Mouse (Mus musculus) granulocyte monocyte progenitor cell, adult 5-6 weeks (primary cell): ENCODE measurements around the gene Ccdc88c. TPM values are rescaled to one million over a fixed set of nuclear protein-coding genes. Genes with fewer than 3 reads are reported as not detected.
A peak's percentile ranks its signal among the peaks of the same experiment; 100 is the strongest.

Experiments
- ATAC-seq: replicated peaks from 2 replicates; pipeline ENCODE4 v1.8.0; 2016; ENCODE audit warnings: mild to moderate bottlenecking, moderate TSS enrichment, inconsistent platforms; ENCODE audit not compliant: poor library complexity, severe bottlenecking
- total RNA-seq, 2 experiments: library from RNA; stranded (forward) in 1 of 2; stranded (reverse) in 1 of 2; fragments of 200-712, 200-1000 nt in 1 of 2; fragments of >200 nt in 1 of 2; fragmentation: Nextera tagmentation in 1 of 2; gene quantifications; 2 replicates each; pipeline ENCODE4 v1.2.3; 2014 to 2017

The Ccdc88c gene
- total RNA-seq, 2 experiments from 2014 or later = 70.3 to 92.0 TPM

DNA sequence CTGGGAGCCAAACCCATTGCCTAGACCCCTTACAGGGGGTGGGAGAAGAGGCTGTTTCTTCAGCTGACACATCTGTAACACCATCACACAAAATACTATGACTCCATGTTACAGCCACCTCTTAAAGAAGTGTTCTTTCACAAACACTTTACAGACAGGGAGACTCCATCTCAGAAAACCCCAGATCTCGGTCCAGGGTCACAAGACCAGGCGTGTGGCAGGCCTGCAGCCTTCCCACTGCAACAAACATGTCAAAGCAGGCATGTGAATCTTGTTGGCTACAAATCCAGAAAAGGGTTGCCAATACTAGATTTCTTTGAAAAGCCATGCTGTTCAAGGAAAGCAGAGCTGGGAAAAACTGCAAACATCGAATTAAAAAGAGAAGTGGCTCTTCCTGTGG lies 87.5 kb downstream of the Ccdc88c start:
- no peak for ATAC-seq

GRCm38 (mm10) chr12:100937441-100938360 lies 91.2 kb downstream of the Ccdc88c start:
- 0 out of 2 replicates have a peak, but pooled peaks have one; percentile 15 for ATAC-seq

- ATAC-seq = no peak
These were observed 92.1 kb downstream of the Ccdc88c start for GRCm38 (mm10) chr12:100936737-100937136.

- ATAC-seq = peak; percentile 84
These were observed 92.7 kb downstream of the Ccdc88c start for GRCm38 (mm10) chr12:100936116-100936515.

DNA sequence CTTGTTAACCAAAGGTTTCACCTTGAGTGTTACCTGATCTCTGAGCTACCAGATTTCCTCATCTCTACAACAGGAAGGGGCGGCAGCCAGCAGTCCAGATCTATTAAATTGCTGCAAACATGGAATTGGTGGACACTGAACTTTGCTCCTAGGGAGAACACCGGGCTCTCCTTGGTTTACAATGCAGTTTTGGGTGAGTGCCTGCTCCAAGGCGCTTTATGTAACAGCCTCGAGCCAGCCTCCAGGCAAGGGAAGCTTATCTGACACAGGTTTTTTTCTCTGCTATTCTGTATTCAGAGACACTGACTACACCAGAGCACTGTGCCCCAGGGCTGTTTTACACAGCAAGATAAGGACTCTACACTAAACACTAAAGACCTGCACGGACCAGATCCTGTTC lies 94.1 kb downstream of the Ccdc88c start:
- ATAC-seq = no peak

GRCm38 (mm10) chr12:100931653-100932052 lies 97.2 kb downstream of the Ccdc88c start:
- no peak for ATAC-seq

DNA sequence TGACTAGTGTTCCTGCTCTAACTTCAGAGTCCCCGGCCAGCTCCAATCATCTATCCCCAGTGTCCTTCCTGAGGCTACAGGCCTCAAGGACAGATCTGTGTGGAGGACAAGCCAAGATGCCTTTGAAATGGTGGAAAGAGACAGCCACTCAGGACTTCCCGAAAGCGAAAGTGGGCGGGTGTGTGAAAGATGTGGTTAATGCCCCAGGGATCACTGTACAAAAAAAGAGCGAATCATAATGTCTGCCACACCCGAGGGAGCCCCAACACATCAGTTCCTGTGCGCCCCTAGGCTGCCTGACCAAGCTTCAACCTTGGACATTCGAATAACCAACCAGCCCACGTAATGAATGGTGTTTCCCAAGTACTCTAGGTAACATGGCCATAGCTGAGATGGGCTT lies 100.6 kb downstream of the Ccdc88c start:
- no peak for ATAC-seq

GRCm38 (mm10) chr12:100925644-100926619 lies 102.9 kb downstream of the Ccdc88c start:
- peak; percentile 38 for ATAC-seq

- ATAC-seq = peak; percentile 81
These were observed 104.1 kb downstream of the Ccdc88c start for GRCm38 (mm10) chr12:100924646-100925339.

GRCm38 (mm10) chr12:100910731-100911130 lies 118.1 kb downstream of the Ccdc88c start:
- ATAC-seq = no peak

- no peak for ATAC-seq
These were observed 119.1 kb downstream of the Ccdc88c start for GRCm38 (mm10) chr12:100909765-100910164.

GRCm38 (mm10) chr12:100908298-100909034 lies 120.4 kb downstream of the Ccdc88c start:
- ATAC-seq = peak; percentile 41

- ATAC-seq = peak; percentile 57
These were observed 121.1 kb downstream of the Ccdc88c start, which contains the start of gene Gpr68 for GRCm38 (mm10) chr12:100907598-100908297. Gpr68 (minus strand) TSS chr12:100908198.

DNA sequence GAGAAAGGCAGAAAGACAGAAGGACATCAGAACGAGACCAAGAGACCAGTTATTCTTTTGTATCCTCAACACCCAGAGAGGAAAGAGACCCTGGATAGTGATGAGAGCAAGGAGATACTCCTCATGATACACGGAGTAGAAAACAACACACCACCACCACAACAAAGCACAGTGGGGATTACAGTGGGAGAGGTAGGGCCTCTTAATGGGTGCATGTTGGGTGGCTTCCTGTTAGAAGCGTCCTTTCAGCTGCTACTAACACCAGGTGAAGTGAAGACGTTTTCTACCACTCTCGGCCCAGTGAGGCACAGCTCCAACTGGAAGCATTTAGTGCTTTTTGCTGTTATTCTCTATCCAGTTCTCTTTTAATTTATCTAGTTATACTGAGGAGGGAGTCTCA lies 122.0 kb downstream of the Ccdc88c start:
- no peak for ATAC-seq

- ATAC-seq = no peak
These were observed 125.1 kb downstream of the Ccdc88c start for GRCm38 (mm10) chr12:100903761-100904160.

DNA sequence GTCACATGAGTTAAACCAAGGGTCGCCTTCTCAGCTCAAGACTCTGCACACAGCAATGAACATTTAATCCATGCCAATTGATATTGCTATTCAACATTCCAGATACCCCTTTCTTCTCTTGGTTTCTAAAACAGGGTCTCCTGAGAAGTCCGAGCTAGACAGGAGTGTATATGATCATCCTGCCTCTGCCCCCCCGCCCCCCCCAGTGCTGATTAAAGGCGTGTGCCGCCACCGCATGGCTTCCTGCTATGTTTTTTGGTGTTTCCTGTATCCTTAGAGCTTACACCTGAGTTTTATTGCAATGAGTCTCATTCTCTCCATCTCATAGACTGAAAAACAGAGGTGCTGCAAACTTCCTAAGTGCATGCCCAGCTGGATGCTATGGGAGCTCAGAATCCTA lies 127.5 kb downstream of the Ccdc88c start:
- no peak for ATAC-seq

- ATAC-seq = no peak
These were observed 128.0 kb downstream of the Ccdc88c start for GRCm38 (mm10) chr12:100900901-100901300.

- peak; percentile 64 for ATAC-seq
These were observed 129.7 kb downstream of the Ccdc88c start for GRCm38 (mm10) chr12:100899111-100899640.
